Mouse (Mus musculus): ENCODE measurements around the gene Hrg. TPM values are rescaled to one million over a fixed set of nuclear protein-coding genes. Genes with fewer than 3 reads are reported as not detected.
"Not testable (repeated sequence)": the region's sequence is repeated elsewhere in the genome, so short reads cannot be mapped to it uniquely, and the experiment has no call there.

Hrg gene
- polyA plus RNA-seq, 2 experiments, result 0.11 TPM; not detected in 1

GRCm38 (mm10) chr16:22929575-22929974, 21.3 kb upstream of the Hrg start:
- DNase-seq (ENCODE audit: low spot score), result no peak
- no peak overlapping the region for H3K4me3 ChIP-seq (replicated peaks; ENCODE audit: low read length)
- no peak overlapping the region for H3K9ac ChIP-seq (ENCODE audit: low read depth, low read length, severe bottlenecking)
- WGBS, result 81% methylated on average over 6 of the region's 6 CpGs
- ATAC-seq (ENCODE audit: low FRiP score, low read depth), result no peak
- H3K9me3 ChIP-seq (ENCODE audit: control insufficient read depth, low read length), result no peaks in the 10 kb centered on the region
- no peak overlapping the region for H3K27ac ChIP-seq (replicated peaks; ENCODE audit: low read depth, low read length)
- no peak for TF ChIP-seq POLR2A (IDR thresholded peaks at IDR 0.05; ENCODE audit: borderline replicate concordance, extremely low read depth, insufficient read depth, insufficient read length)
- no peaks in the 10 kb centered on the region for H3K4me1 ChIP-seq (ENCODE audit: control insufficient read depth, insufficient read depth, low read length)
- no peaks in the 10 kb centered on the region for H3K36me3 ChIP-seq (ENCODE audit: control insufficient read depth, insufficient read depth, low read length)
- no peaks in the 10 kb centered on the region for H3K27me3 ChIP-seq (ENCODE audit: control insufficient read depth, insufficient read depth, low read length)
- H3K4me2 ChIP-seq (replicated peaks; ENCODE audit: low read depth, low read length, severe bottlenecking), result no peak overlapping the region

- Histone ChIP-seq H3K9me3 (ENCODE audit: control insufficient read depth, low read length) (no peaks in the 10 kb centered on the region), H3K4me2 (replicated peaks; ENCODE audit: low read depth, low read length, severe bottlenecking) (no peak overlapping the region), H3K27ac (replicated peaks; ENCODE audit: low read depth, low read length) (no peak overlapping the region), H3K9ac (ENCODE audit: low read depth, low read length, severe bottlenecking) (no peak overlapping the region), H3K4me1 (ENCODE audit: control insufficient read depth, insufficient read depth, low read length) (no peaks in the 10 kb centered on the region), H3K4me3 (replicated peaks; ENCODE audit: low read length) (no peak overlapping the region), H3K27me3 (ENCODE audit: control insufficient read depth, insufficient read depth, low read length) (no peaks in the 10 kb centered on the region), H3K36me3 (ENCODE audit: control insufficient read depth, insufficient read depth, low read length) (no peaks in the 10 kb centered on the region)
- no peak for TF ChIP-seq POLR2A (IDR thresholded peaks at IDR 0.05; ENCODE audit: borderline replicate concordance, extremely low read depth, insufficient read depth, insufficient read length)
- ATAC-seq (ENCODE audit: low FRiP score, low read depth) (no peak), DNase-seq (ENCODE audit: low spot score) (no peak)
- WGBS, result 82% methylated on average over 11 of the region's 11 CpGs
Measured at GRCm38 (mm10) chr16:22931431-22932200, 19.3 kb upstream of the Hrg start.

- Histone ChIP-seq H3K27ac (replicated peaks; ENCODE audit: low read depth, low read length) (no peak overlapping the region), H3K36me3 (ENCODE audit: control insufficient read depth, insufficient read depth, low read length) (no peaks in the 10 kb centered on the region), H3K4me1 (ENCODE audit: control insufficient read depth, insufficient read depth, low read length) (no peaks in the 10 kb centered on the region), H3K4me2 (replicated peaks; ENCODE audit: low read depth, low read length, severe bottlenecking) (no peak overlapping the region), H3K9me3 (ENCODE audit: control insufficient read depth, low read length) (no peaks in the 10 kb centered on the region), H3K4me3 (replicated peaks; ENCODE audit: low read length) (no peak overlapping the region), H3K27me3 (ENCODE audit: control insufficient read depth, insufficient read depth, low read length) (no peaks in the 10 kb centered on the region), H3K9ac (ENCODE audit: low read depth, low read length, severe bottlenecking) (no peak overlapping the region)
- WGBS, result 91% methylated on average over 12 of the region's 12 CpGs
- no peak for TF ChIP-seq POLR2A (IDR thresholded peaks at IDR 0.05; ENCODE audit: borderline replicate concordance, extremely low read depth, insufficient read depth, insufficient read length)
- DNase-seq (ENCODE audit: low spot score) (no peak), ATAC-seq (ENCODE audit: low FRiP score, low read depth) (no peak)
Measured at GRCm38 (mm10) chr16:22937631-22938030, 13.2 kb upstream of the Hrg start.

- DNase-seq (ENCODE audit: low spot score) (no peak), ATAC-seq (ENCODE audit: low FRiP score, low read depth) (no peak)
- no peak overlapping the region for H3K27ac ChIP-seq (replicated peaks; ENCODE audit: low read depth, low read length)
- H3K27me3 ChIP-seq (ENCODE audit: control insufficient read depth, insufficient read depth, low read length), result no peaks in the 10 kb centered on the region
- H3K36me3 ChIP-seq (ENCODE audit: control insufficient read depth, insufficient read depth, low read length), result no peaks in the 10 kb centered on the region
- H3K4me2 ChIP-seq (replicated peaks; ENCODE audit: low read depth, low read length, severe bottlenecking), result no peak overlapping the region
- no peaks in the 10 kb centered on the region for H3K9me3 ChIP-seq (ENCODE audit: control insufficient read depth, low read length)
- WGBS, result 74% methylated on average over 2 of the region's 2 CpGs
- H3K4me1 ChIP-seq (ENCODE audit: control insufficient read depth, insufficient read depth, low read length), result no peaks in the 10 kb centered on the region
- H3K4me3 ChIP-seq (replicated peaks; ENCODE audit: low read length), result no peak overlapping the region
- H3K9ac ChIP-seq (ENCODE audit: low read depth, low read length, severe bottlenecking), result no peak overlapping the region
- TF ChIP-seq POLR2A (IDR thresholded peaks at IDR 0.05; ENCODE audit: borderline replicate concordance, extremely low read depth, insufficient read depth, insufficient read length), result no peak
Measured at GRCm38 (mm10) chr16:22938541-22938940, 12.3 kb upstream of the Hrg start.

DNA sequence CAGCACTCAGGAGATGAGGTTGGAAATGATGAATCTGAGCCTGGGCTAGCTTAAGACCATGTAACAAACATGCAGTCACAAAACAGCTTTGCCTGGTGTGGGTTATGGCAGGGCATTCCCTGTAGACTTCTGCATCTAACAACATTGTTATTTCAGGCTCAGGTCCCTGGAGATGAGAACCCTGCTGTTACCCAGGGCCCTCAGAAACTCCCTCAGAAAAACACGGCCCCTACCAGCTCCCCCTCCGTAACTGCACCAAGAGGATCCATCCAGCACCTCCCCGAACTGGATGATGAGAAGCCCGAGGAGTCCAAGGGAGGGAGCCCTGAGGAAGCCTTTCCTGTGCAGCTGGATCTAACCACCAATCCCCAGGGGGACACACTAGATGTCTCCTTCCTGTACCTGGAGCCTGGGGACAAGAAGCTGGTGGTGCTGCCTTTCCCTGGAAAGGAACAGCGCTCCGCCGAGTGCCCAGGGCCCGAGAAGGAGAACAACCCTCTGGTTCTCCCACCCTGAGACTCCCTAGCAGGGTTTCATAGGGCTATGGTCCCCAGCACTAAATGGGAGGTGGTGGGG, 11.7 kb upstream of the Hrg start:
- no peak for TF ChIP-seq POLR2A (IDR thresholded peaks at IDR 0.05; ENCODE audit: borderline replicate concordance, extremely low read depth, insufficient read depth, insufficient read length)
- H3K9ac ChIP-seq (ENCODE audit: low read depth, low read length, severe bottlenecking), result no peak overlapping the region
- ATAC-seq (ENCODE audit: low FRiP score, low read depth) (no peak), DNase-seq (ENCODE audit: low spot score) (no peak)
- WGBS, result 83% methylated on average over 8 of the region's 8 CpGs
- no peak overlapping the region for H3K27ac ChIP-seq (replicated peaks; ENCODE audit: low read depth, low read length)
- H3K9me3 ChIP-seq (ENCODE audit: control insufficient read depth, low read length), result no peaks in the 10 kb centered on the region
- no peak overlapping the region for H3K4me3 ChIP-seq (replicated peaks; ENCODE audit: low read length)
- no peaks in the 10 kb centered on the region for H3K36me3 ChIP-seq (ENCODE audit: control insufficient read depth, insufficient read depth, low read length)
- H3K27me3 ChIP-seq (ENCODE audit: control insufficient read depth, insufficient read depth, low read length), result no peaks in the 10 kb centered on the region
- H3K4me2 ChIP-seq (replicated peaks; ENCODE audit: low read depth, low read length, severe bottlenecking), result no peak overlapping the region
- H3K4me1 ChIP-seq (ENCODE audit: control insufficient read depth, insufficient read depth, low read length), result no peaks in the 10 kb centered on the region

- H3K9ac ChIP-seq (ENCODE audit: low read depth, low read length, severe bottlenecking); H3K4me2 ChIP-seq (replicated peaks; ENCODE audit: low read depth, low read length, severe bottlenecking); H3K27ac ChIP-seq (replicated peaks; ENCODE audit: low read depth, low read length); H3K4me3 ChIP-seq (replicated peaks; ENCODE audit: low read length); ATAC-seq (ENCODE audit: low FRiP score, low read depth); DNase-seq (ENCODE audit: low spot score); H3K27me3 ChIP-seq (ENCODE audit: control insufficient read depth, insufficient read depth, low read length); H3K9me3 ChIP-seq (ENCODE audit: control insufficient read depth, low read length); H3K36me3 ChIP-seq (ENCODE audit: control insufficient read depth, insufficient read depth, low read length); H3K4me1 ChIP-seq (ENCODE audit: control insufficient read depth, insufficient read depth, low read length): not testable (repeated sequence)
Measured at GRCm38 (mm10) chr16:22941825-22942476, 8.9 kb upstream of the Hrg start.
